Mouse (Mus musculus) liver, embryonic 14.5 days (tissue): ENCODE data around the gene Phldb1. TPM values are rescaled to one million over a fixed set of nuclear protein-coding genes. Genes with fewer than 3 reads are reported as not detected.

Experiments used
- ATAC-seq: fragments of 200-750 bp; cut with Nextera tagmentation; 2 replicates; pipeline ENCODE4 v1.8.0; 2017; ENCODE audit warnings: moderate number of reproducible peaks, mild to moderate bottlenecking, moderate library complexity; ENCODE audit not compliant: insufficient read depth
- DNase-seq, 3 experiments: peaks; one replicate each; pipeline ENCODE4 v3.0.0-alpha.2; 2012 to 2013; ENCODE audit warnings: low read depth in 3 of 3, low spot score in 3 of 3
- H3K27ac ChIP-seq: fragments of 300-500 bp; sonication (generic); 2 replicates; pipeline ENCODE4 v1.5.1; 2014; ENCODE audit warnings: moderate library complexity, mild to moderate bottlenecking, control low read depth, inconsistent platforms
- H3K27me3 ChIP-seq: fragments of 300-500 bp; sonication (generic); 2 replicates; pipeline ENCODE4 v1.6.1; 2014; ENCODE audit warnings: mild to moderate bottlenecking, low read length, moderate library complexity; ENCODE audit not compliant: control insufficient read depth, insufficient read depth
- H3K36me3 ChIP-seq: fragments of 300-500 bp; sonication (generic); replicated peaks from 2 replicates; pipeline ENCODE4 v1.6.1; 2014; ENCODE audit warnings: low read depth; ENCODE audit not compliant: control insufficient read depth, insufficient read depth
- H3K4me1 ChIP-seq, 2 experiments: fragments of 200-500 bp in 1 of 2; fragments of 300-500 bp in 1 of 2; sonication (generic) in 1 of 2; replicated peaks; 2 replicates each; pipeline ENCODE4 v1.6.1; 2012 to 2014; ENCODE audit warnings: antibody characterized with exemption in 1 of 2, inconsistent platforms in 1 of 2, low read length in 1 of 2; ENCODE audit not compliant: control insufficient read depth in 2 of 2, insufficient read depth in 2 of 2
- H3K4me2 ChIP-seq: fragments of 300-500 bp; sonication (generic); 2 replicates; pipeline ENCODE4 v1.6.1; 2014; ENCODE audit warnings: low read depth, mild to moderate bottlenecking, control low read depth, moderate library complexity
- H3K4me3 ChIP-seq, 2 experiments: fragments of 200-500 bp in 1 of 2; fragments of 300-500 bp in 1 of 2; sonication (generic) in 1 of 2; 2 replicates each; pipeline ENCODE4 v1.5.1; 2012 to 2014; ENCODE audit warnings: low read depth in 2 of 2, low read length in 2 of 2, mild to moderate bottlenecking in 2 of 2, control low read depth in 1 of 2, inconsistent platforms in 1 of 2, moderate library complexity in 1 of 2; ENCODE audit not compliant: insufficient read depth in 1 of 2
- H3K9ac ChIP-seq: fragments of 300-500 bp; sonication (generic); replicated peaks from 2 replicates; pipeline ENCODE4 v1.6.1; 2014; ENCODE audit warnings: mild to moderate bottlenecking, control low read depth, moderate library complexity
- H3K9me3 ChIP-seq: fragments of 300-500 bp; sonication (generic); 2 replicates; pipeline ENCODE4 v1.6.1; 2016; ENCODE audit warnings: low read length, mixed read lengths; ENCODE audit not compliant: control insufficient read depth
- CTCF ChIP-seq: IDR thresholded peaks from 2 replicates; pipeline ENCODE4 v1.5.1; 2016; ENCODE audit warnings: antibody characterized with exemption, low read depth, control low read depth
- EP300 ChIP-seq: IDR thresholded peaks from 2 replicates; pipeline ENCODE4 v1.6.1; 2016; ENCODE audit warnings: antibody characterized with exemption, low read depth
- WGBS: fragments of 180-500 bp; shearing (Covaris S2); extraction: QIAGEN DNeasy Blood & Tissue Kit; methylation state at CpG from one replicate; pipeline ENCODE4 v1.1.7; 2014; ENCODE audit not compliant: insufficient replicate concordance; 5-methylcytosine and 5-hydroxymethylcytosine counted together
- polyA plus RNA-seq, 2 experiments: library from polyadenylated mRNA; depleted of rRNA in 1 of 2; stranded (reverse) in 1 of 2; unstranded in 1 of 2; fragments of >200 nt; fragmentation: Nextera tagmentation in 1 of 2; extraction: Ambion mirVana in 1 of 2; gene quantifications; 2 replicates each; pipeline versions ENCODE4 v1.2.1 to v1.2.3; 2012 to 2014

Gene Phldb1
- polyA plus RNA-seq, 2 experiments, result 1.6 to 2.6 TPM

GRCm38 (mm10) chr9:44745371-44745770, 10.4 kb upstream of the Phldb1 start:
- TF ChIP-seq CTCF (no peak), EP300 (no peak)

GRCm38 (mm10) chr9:44740663-44741192, 5.7 kb upstream of the Phldb1 start:
- no peaks in the 10 kb centered on the region for H3K9me3 ChIP-seq
- no peak overlapping the region for H3K4me3 ChIP-seq
- H3K27ac ChIP-seq, result no peak overlapping the region
- no peak for DNase-seq
- no peak overlapping the region for H3K4me2 ChIP-seq
- H3K27me3 ChIP-seq, result no peaks in the 10 kb centered on the region; the same call in 1 of the 2 replicates
- no peak for ATAC-seq
- peaks cover 33% of the 10 kb centered on the region for H3K36me3 ChIP-seq
- no peak overlapping the region for H3K9ac ChIP-seq
- no peaks in the 10 kb centered on the region for H3K4me1 ChIP-seq
- peak; percentile 38; the same call in 1 of the 2 replicates for TF ChIP-seq CTCF
- TF ChIP-seq EP300, result no peak
- WGBS, result 94% methylated on average over 1 of the region's 1 CpGs

More at GRCm38 (mm10) chr9:44745371-44745770, 10.4 kb upstream of the Phldb1 start:
- H3K27me3 ChIP-seq, result no peaks in the 10 kb centered on the region
- ATAC-seq, result no peak
- DNase-seq, result no peak
- no peaks in the 10 kb centered on the region for H3K9me3 ChIP-seq
- H3K27ac ChIP-seq, result no peak overlapping the region
- no peak overlapping the region for H3K4me3 ChIP-seq
- no peaks in the 10 kb centered on the region for H3K4me1 ChIP-seq
- WGBS, result 88% methylated on average over 7 of the region's 7 CpGs
- no peak overlapping the region for H3K9ac ChIP-seq
- H3K36me3 ChIP-seq, result peaks cover 64% of the 10 kb centered on the region
- no peak overlapping the region for H3K4me2 ChIP-seq

DNA sequence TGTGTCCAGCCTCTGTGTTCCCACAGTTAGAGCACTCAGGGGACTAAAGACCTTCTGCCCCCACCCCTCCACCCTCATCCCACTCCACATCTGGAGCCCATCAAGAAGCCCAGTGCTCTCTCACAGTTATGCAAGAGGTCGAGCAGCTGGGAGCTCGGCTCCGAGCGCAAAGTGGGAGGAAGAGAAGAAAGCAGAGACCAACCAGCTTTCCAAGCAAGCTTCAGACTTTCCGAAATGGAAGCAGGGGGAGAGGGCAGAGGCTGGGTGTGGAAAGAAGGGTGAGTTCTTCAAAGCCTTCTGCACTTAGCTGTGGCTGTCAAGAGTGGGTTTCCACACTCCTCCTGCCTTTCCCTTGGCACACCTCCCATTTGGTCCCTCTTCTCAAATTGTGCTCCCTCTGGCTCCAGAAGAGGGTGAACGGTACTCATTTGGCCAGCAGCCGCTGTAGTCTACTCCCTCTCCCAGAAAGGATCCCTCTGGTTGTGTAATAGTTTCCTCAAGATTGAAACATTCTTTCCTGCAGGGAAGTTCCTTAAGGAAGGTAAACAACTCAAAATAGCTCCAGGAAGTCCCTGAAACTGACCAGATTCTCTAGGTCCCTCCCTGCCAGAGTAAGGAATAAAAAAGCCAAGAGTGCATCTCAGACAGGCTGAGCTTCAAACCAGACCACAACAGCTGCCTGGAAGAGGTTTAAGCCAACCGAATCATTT, 2.4 kb upstream of the Phldb1 start:
- Histone ChIP-seq H3K4me2 (no peak overlapping the region), H3K9ac (no peak overlapping the region), H3K9me3 (no peaks in the 10 kb centered on the region), H3K27ac (no peak overlapping the region), H3K27me3 (peaks cover 29% of the 10 kb centered on the region), H3K4me1 (peaks cover 0 to 8% of the 10 kb centered on the region in 2 experiments; a peak in 2 of 4 replicates), H3K36me3 (peaks cover 1% of the 10 kb centered on the region; the same call in 1 of the 2 replicates), H3K4me3 (no peak overlapping the region)
- DNase-seq, result no peak
- no peak for ATAC-seq
- TF ChIP-seq CTCF, result no peak
- TF ChIP-seq EP300, result no peak
- WGBS, result 29% methylated on average over 8 of the region's 8 CpGs

DNA sequence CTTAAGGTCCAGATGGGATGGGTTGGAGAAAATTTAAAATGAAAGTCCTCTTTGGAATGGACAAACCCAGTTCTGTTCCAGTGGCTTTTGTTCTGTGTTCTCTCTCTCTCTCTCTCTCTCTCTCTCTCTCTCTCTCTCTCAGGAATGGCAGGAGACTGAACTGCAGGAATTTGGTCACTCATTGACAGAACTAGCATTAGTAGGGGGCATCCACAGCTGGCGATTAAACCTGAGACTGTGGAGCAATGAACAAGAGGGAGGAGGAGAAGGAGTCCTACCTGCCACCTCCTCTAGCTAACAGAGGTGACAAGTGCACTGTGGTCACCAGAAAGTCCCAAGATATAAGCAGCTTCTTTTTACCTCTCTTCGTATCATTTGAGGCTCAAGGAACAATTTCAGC, 1.3 kb upstream of the Phldb1 start:
- TF ChIP-seq EP300 (no peak), CTCF (no peak)
- H3K9me3 ChIP-seq, result no peaks in the 10 kb centered on the region
- no peak for DNase-seq
- no peaks in the 10 kb centered on the region for H3K36me3 ChIP-seq
- ATAC-seq, result no peak
- H3K27me3 ChIP-seq, result peaks cover 29% of the 10 kb centered on the region
- 54% methylated on average over 2 of the region's 2 CpGs for WGBS
- no peak overlapping the region for H3K27ac ChIP-seq
- no peak overlapping the region for H3K4me3 ChIP-seq
- no peak overlapping the region for H3K4me2 ChIP-seq
- H3K4me1 ChIP-seq, result peaks cover 6 to 11% of the 10 kb centered on the region in 2 experiments; a peak in 3 of 4 replicates
- H3K9ac ChIP-seq, result no peak overlapping the region

- H3K9me3 ChIP-seq, result no peaks in the 10 kb centered on the region
- H3K4me2 ChIP-seq, result no peak overlapping the region
- no peak overlapping the region for H3K27ac ChIP-seq
- H3K36me3 ChIP-seq, result no peaks in the 10 kb centered on the region
- H3K27me3 ChIP-seq, result peaks cover 29% of the 10 kb centered on the region
- no peak overlapping the region for H3K4me3 ChIP-seq
- H3K9ac ChIP-seq, result no peak overlapping the region
- peaks cover 6 to 11% of the 10 kb centered on the region in 2 experiments; a peak in 3 of 4 replicates for H3K4me1 ChIP-seq
- TF ChIP-seq CTCF (no peak), EP300 (no peak)
- no peak for ATAC-seq
- 66% methylated on average over 6 of the region's 6 CpGs for WGBS
- DNase-seq, result no peak
Measured at GRCm38 (mm10) chr9:44735886-44736285, 888 bp upstream of the Phldb1 start.
